Mouse (Mus musculus): Measurements from ENCODE around the gene Dnah9. TPM values are rescaled to one million over a fixed set of nuclear protein-coding genes. Genes with fewer than 3 reads are reported as not detected.

Dnah9 gene
- polyA plus RNA-seq (2017; shearing (Covaris generic)): not detected

GRCm38 (mm10) chr11:66167801-66168651, at the start of gene Dnah9:
Gene Dnah9, minus strand, starts transcription at chr11:66168551.

DNA sequence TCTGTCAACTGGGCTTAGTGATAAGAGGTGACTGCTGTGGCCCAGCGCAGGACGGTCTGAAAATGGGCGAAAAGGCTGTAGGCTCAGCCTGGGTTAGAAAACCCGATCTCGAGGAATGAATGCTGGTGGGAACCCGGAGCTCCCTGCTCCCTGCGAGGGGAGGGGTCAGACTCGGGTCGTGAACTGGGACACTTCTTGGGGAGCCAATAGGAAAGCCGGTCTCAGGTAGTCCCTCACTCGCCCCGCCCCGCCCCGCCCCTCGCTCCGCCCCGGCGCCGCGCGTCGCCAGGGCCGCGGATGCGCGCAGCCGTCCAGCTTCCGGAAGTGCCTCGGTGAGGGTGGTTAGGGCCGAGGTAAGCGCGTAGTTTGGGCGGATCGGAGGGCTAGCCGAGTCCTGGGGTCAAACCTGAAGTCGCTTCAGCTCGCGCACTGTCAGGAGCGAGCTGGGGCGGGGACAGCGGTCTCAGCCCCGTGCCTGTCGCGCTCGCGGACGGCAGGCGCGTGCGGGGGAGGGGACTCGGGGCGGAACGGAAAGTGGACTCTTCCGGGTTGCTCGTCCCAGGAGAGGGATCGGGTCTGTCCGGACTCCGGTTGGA, 361.3 kb downstream of the Dnah9 start, which contains the start of gene Zkscan6:
Gene Zkscan6, plus strand, starts transcription at position 267 of the 596 bp plus-strand sequence.

GRCm38 (mm10) chr11:65788154-65788553, 380.2 kb downstream of the Dnah9 start, which contains the start of gene Map2k4:
Gene Map2k4, minus strand, starts transcription at chr11:65788297.

